Mouse (Mus musculus): ENCODE data around the gene Nbeal2. TPM values are rescaled to one million over a fixed set of nuclear protein-coding genes. Genes with fewer than 3 reads are reported as not detected.
A peak's percentile ranks its signal among the peaks of the same experiment; 100 is the strongest.
"Not testable (repeated sequence)": the region's sequence is repeated elsewhere in the genome, so short reads cannot be mapped to it uniquely, and the experiment has no call there.

Gene Nbeal2
- total and polyA plus RNA-seq, 3 experiments: 3.2 to 19.7 (median 8.4) TPM

GRCm38 (mm10) chr9:110682697-110683096 is 28.7 kb upstream of the Nbeal2 start:
- dilution Hi-C loops (cut with MboI; ENCODE audit: extremely low pct_ligation_motif_present, extremely low pct_unique_long_range_greater_than_20kb, low sequenced_read_pairs); H3K27me3 ChIP-seq (replicated peaks); H3K9ac ChIP-seq (ENCODE audit: insufficient read depth, low read depth); H3K4me3 ChIP-seq (replicated peaks in 1 of 3; ENCODE audit: low read depth in 2 of 3, low read length in 2 of 3, poor library complexity in 1 of 3); H3K27ac ChIP-seq (ENCODE audit: insufficient read depth, low read depth); H3K4me2 ChIP-seq (ENCODE audit: insufficient read depth, low read depth, poor library complexity, severe bottlenecking); H3K9me3 ChIP-seq (replicated peaks; ENCODE audit: low read length); in situ Hi-C loops (cut with MboI; ENCODE audit: low pct_ligation_motif_present, low pct_unique_long_range_greater_than_20kb, low sequenced_read_pairs); H3K79me2 ChIP-seq (replicated peaks; ENCODE audit: control insufficient read depth, extremely low read depth, insufficient read depth, poor library complexity, severe bottlenecking); DNase-seq (ENCODE audit: extremely low read depth): not testable (repeated sequence)
- peak; percentile 77 for TF ChIP-seq ZNF384 (IDR thresholded peaks at IDR 0.05; ENCODE audit: low read depth, low read length)
- Histone ChIP-seq H3K4me1 (ENCODE audit: control insufficient read depth in 1 of 2, insufficient read depth in 2 of 2) (peaks cover 8 to 71% of the 10 kb centered on the region in 2 experiments), H3K36me3 (replicated peaks in 1 of 2; ENCODE audit: control insufficient read depth in 1 of 2, insufficient read depth in 1 of 2, low read length in 1 of 2) (peaks cover 3 to 50% of the 10 kb centered on the region in 2 experiments)

GRCm38 (mm10) chr9:110682255-110682654 is 28.3 kb upstream of the Nbeal2 start:
- TF ChIP-seq ZNF384 (IDR thresholded peaks at IDR 0.05; ENCODE audit: low read depth, low read length): no peak
- no peak for TF ChIP-seq NELFE (IDR thresholded peaks at IDR 0.05; ENCODE audit: low read depth, low read length)
- no peak for TF ChIP-seq TBP (conservative IDR thresholded peaks at IDR 0.05; ENCODE audit: low read depth, low read length)
- Histone ChIP-seq H3K9me3 (replicated peaks; ENCODE audit: low read length) (peaks cover 5% of the 10 kb centered on the region), H3K27ac (ENCODE audit: insufficient read depth, low read depth) (no peak overlapping the region), H3K9ac (ENCODE audit: insufficient read depth, low read depth) (no peak overlapping the region), H3K27me3 (replicated peaks) (no peaks in the 10 kb centered on the region), H3K4me2 (ENCODE audit: insufficient read depth, low read depth, poor library complexity, severe bottlenecking) (no peak overlapping the region), H3K36me3 (replicated peaks in 1 of 2; ENCODE audit: control insufficient read depth in 1 of 2, insufficient read depth in 1 of 2, low read length in 1 of 2) (peaks cover 3 to 53% of the 10 kb centered on the region in 2 experiments), H3K79me2 (replicated peaks; ENCODE audit: control insufficient read depth, extremely low read depth, insufficient read depth, poor library complexity, severe bottlenecking) (peaks cover 3% of the 10 kb centered on the region; the same call in 1 of the 2 replicates), H3K4me1 (ENCODE audit: control insufficient read depth in 1 of 2, insufficient read depth in 2 of 2) (peaks cover 8 to 75% of the 10 kb centered on the region in 2 experiments), H3K4me3 (replicated peaks in 1 of 3; ENCODE audit: low read depth in 2 of 3, low read length in 2 of 3, poor library complexity in 1 of 3) (no peak overlapping the region)
- dilution Hi-C loops (cut with MboI; ENCODE audit: extremely low pct_ligation_motif_present, extremely low pct_unique_long_range_greater_than_20kb, low sequenced_read_pairs) (no loop called here), in situ Hi-C loops (cut with MboI; ENCODE audit: low pct_ligation_motif_present, low pct_unique_long_range_greater_than_20kb, low sequenced_read_pairs) (no loop called here)
- no peak for DNase-seq (ENCODE audit: extremely low read depth)

DNA sequence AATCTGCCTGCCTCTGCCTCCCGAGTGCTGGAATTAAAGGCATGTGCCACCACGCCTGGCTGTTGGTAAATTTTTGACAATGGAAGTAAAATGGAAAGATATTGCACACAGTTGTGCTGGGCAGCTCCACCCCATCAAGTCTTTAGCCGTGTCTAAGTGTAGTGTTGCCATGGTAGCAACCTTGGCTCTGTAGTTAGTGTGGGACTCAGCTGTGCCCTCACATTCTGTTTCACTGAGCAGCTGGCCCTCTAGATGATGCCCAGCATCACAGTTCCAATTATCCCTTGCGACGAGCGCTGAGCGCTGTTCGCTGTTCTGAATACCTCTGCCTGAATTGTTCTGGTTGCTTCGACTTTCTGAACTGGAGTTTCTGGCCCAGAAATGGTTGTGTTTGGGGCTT is 27.9 kb upstream of the Nbeal2 start:
- in situ Hi-C loops (cut with MboI; ENCODE audit: low pct_ligation_motif_present, low pct_unique_long_range_greater_than_20kb, low sequenced_read_pairs) (no loop called here), dilution Hi-C loops (cut with MboI; ENCODE audit: extremely low pct_ligation_motif_present, extremely low pct_unique_long_range_greater_than_20kb, low sequenced_read_pairs) (no loop called here)
- H3K4me2 ChIP-seq (ENCODE audit: insufficient read depth, low read depth, poor library complexity, severe bottlenecking): no peak overlapping the region
- TF ChIP-seq CHD2 (IDR thresholded peaks at IDR 0.05; ENCODE audit: low read length): no peak
- peaks cover 10 to 78% of the 10 kb centered on the region in 2 experiments for H3K4me1 ChIP-seq (ENCODE audit: control insufficient read depth in 1 of 2, insufficient read depth in 2 of 2)
- H3K79me2 ChIP-seq (replicated peaks; ENCODE audit: control insufficient read depth, extremely low read depth, insufficient read depth, poor library complexity, severe bottlenecking): peaks cover 3% of the 10 kb centered on the region; the same call in 1 of the 2 replicates
- H3K9me3 ChIP-seq (replicated peaks; ENCODE audit: low read length): peaks cover 5% of the 10 kb centered on the region
- peaks cover 3 to 49% of the 10 kb centered on the region in 2 experiments for H3K36me3 ChIP-seq (replicated peaks in 1 of 2; ENCODE audit: control insufficient read depth in 1 of 2, insufficient read depth in 1 of 2, low read length in 1 of 2)
- H3K9ac ChIP-seq (ENCODE audit: insufficient read depth, low read depth): no peak overlapping the region
- H3K4me3 ChIP-seq (replicated peaks in 1 of 3; ENCODE audit: low read depth in 2 of 3, low read length in 2 of 3, poor library complexity in 1 of 3): no peak overlapping the region
- no peak for DNase-seq (ENCODE audit: extremely low read depth)
- H3K27me3 ChIP-seq (replicated peaks): no peaks in the 10 kb centered on the region
- H3K27ac ChIP-seq (ENCODE audit: insufficient read depth, low read depth): no peak overlapping the region

- peaks cover 3% of the 10 kb centered on the region; the same call in 1 of the 2 replicates for H3K79me2 ChIP-seq (replicated peaks; ENCODE audit: control insufficient read depth, extremely low read depth, insufficient read depth, poor library complexity, severe bottlenecking)
- peaks cover 18 to 78% of the 10 kb centered on the region in 2 experiments for H3K4me1 ChIP-seq (ENCODE audit: control insufficient read depth in 1 of 2, insufficient read depth in 2 of 2)
- H3K27me3 ChIP-seq (replicated peaks): no peaks in the 10 kb centered on the region
- no peak overlapping the region for H3K4me3 ChIP-seq (replicated peaks in 1 of 3; ENCODE audit: low read depth in 2 of 3, low read length in 2 of 3, poor library complexity in 1 of 3)
- H3K36me3 ChIP-seq (replicated peaks in 1 of 2; ENCODE audit: control insufficient read depth in 1 of 2, insufficient read depth in 1 of 2, low read length in 1 of 2): peaks cover 3 to 42% of the 10 kb centered on the region in 2 experiments
- dilution Hi-C loops (cut with MboI; ENCODE audit: extremely low pct_ligation_motif_present, extremely low pct_unique_long_range_greater_than_20kb, low sequenced_read_pairs) (no loop called here), in situ Hi-C loops (cut with MboI; ENCODE audit: low pct_ligation_motif_present, low pct_unique_long_range_greater_than_20kb, low sequenced_read_pairs) (no loop called here)
- DNase-seq (ENCODE audit: extremely low read depth): peak; percentile 65
- no peak overlapping the region for H3K4me2 ChIP-seq (ENCODE audit: insufficient read depth, low read depth, poor library complexity, severe bottlenecking)
- peak overlapping the region; percentile 7; the same call in 1 of the 2 replicates for H3K27ac ChIP-seq (ENCODE audit: insufficient read depth, low read depth)
- H3K9ac ChIP-seq (ENCODE audit: insufficient read depth, low read depth): no peak overlapping the region
- H3K9me3 ChIP-seq (replicated peaks; ENCODE audit: low read length): peaks cover 5% of the 10 kb centered on the region
- TF ChIP-seq BHLHE40 (IDR thresholded peaks at IDR 0.05; ENCODE audit: low read depth, low read length): no peak
- peak; percentile 75 for TF ChIP-seq ETS1 (conservative IDR thresholded peaks at IDR 0.05; ENCODE audit: low read depth, low read length)
- TF ChIP-seq ZNF384 (IDR thresholded peaks at IDR 0.05; ENCODE audit: low read depth, low read length): no peak
- no peak for TF ChIP-seq TBP (conservative IDR thresholded peaks at IDR 0.05; ENCODE audit: low read depth, low read length)
- no peak for TF ChIP-seq MYC (IDR thresholded peaks at IDR 0.05; ENCODE audit: low read depth, low read length)
- no peak for TF ChIP-seq ELF1 (IDR thresholded peaks at IDR 0.05; ENCODE audit: low read depth, low read length)
- TF ChIP-seq RCOR1 (conservative IDR thresholded peaks at IDR 0.05; ENCODE audit: low read depth, low read length): no peak
- no peak for TF ChIP-seq SIN3A (IDR thresholded peaks at IDR 0.05; ENCODE audit: low read length)
- no peak for TF ChIP-seq POLR2AphosphoS2 (IDR thresholded peaks at IDR 0.05; ENCODE audit: low read depth, low read length)
- TF ChIP-seq MEF2A (IDR thresholded peaks at IDR 0.05; ENCODE audit: borderline replicate concordance, low read depth, low read length): no peak
- 0 out of 2 replicates have a peak, but pooled peaks have one; percentile 21 for TF ChIP-seq JUN (IDR thresholded peaks at IDR 0.05; ENCODE audit: insufficient read depth, low read depth, low read length)
- TF ChIP-seq NRF1 (IDR thresholded peaks at IDR 0.05; ENCODE audit: low read depth, low read length): no peak
- peak; percentile 64 for TF ChIP-seq EP300 (IDR thresholded peaks at IDR 0.05; ENCODE audit: low read length)
- TF ChIP-seq MAZ (IDR thresholded peaks at IDR 0.05; ENCODE audit: low read depth, low read length): no peak
Measured at GRCm38 (mm10) chr9:110680736-110681507, 27.0 kb upstream of the Nbeal2 start.
